Mouse (Mus musculus): Measurements from ENCODE around the gene Dok3. TPM values are rescaled to one million over a fixed set of nuclear protein-coding genes. Genes with fewer than 3 reads are reported as not detected.
A peak's percentile ranks its signal among the peaks of the same experiment; 100 is the strongest.

Gene Dok3
- polyA plus RNA-seq, 1 experiment from 2014 or later, result 10.9 TPM

- Histone ChIP-seq H3K9ac (ENCODE audit: low read depth, low read length) (no peak overlapping the region), H3K27ac (ENCODE audit: low read length) (no peak overlapping the region), H3K4me2 (ENCODE audit: low read depth, low read length) (no peak overlapping the region), H3K9me3 (replicated peaks; ENCODE audit: control insufficient read depth, low read length) (no peaks in the 10 kb centered on the region), H3K4me1 (ENCODE audit: control insufficient read depth, low read depth, low read length) (no peaks in the 10 kb centered on the region), H3K27me3 (ENCODE audit: control insufficient read depth, insufficient read depth, low read depth, low read length) (peaks cover 28% of the 10 kb centered on the region), H3K4me3 (ENCODE audit: low read depth, low read length) (no peak overlapping the region), H3K36me3 (ENCODE audit: control insufficient read depth, insufficient read depth) (no peaks in the 10 kb centered on the region)
- no peak for ATAC-seq (ENCODE audit: low read depth)
Measured at GRCm38 (mm10) chr13:55479929-55480328, 49.2 kb downstream of the Dok3 start.

DNA sequence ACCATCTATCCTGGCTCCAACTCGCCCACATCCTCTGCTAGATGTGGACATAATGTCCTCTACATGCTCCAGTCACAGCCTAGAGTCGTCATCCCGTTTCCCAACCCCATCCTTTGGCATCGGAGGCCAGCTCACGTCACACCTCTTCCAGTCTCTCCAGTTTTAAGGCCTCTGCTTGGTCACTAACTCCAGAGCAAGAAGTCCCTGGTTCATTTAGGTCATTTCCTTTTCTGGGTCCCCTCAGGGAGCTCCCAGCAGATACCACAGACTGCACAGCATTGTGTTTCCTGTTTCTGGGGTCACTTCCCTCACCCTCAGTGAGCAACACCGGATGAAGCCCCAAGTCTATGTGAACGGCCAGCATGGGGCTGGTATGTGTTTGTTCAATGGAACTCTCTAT, 50.1 kb downstream of the Dok3 start:
- no peaks in the 10 kb centered on the region for H3K9me3 ChIP-seq (replicated peaks; ENCODE audit: control insufficient read depth, low read length)
- peak; percentile 44; the same call in 1 of the 2 replicates for ATAC-seq (ENCODE audit: low read depth)
- H3K36me3 ChIP-seq (ENCODE audit: control insufficient read depth, insufficient read depth), result no peaks in the 10 kb centered on the region
- WGBS (ENCODE audit: insufficient replicate concordance), result 32% methylated on average over 7 of the region's 7 CpGs
- no peak overlapping the region for H3K4me2 ChIP-seq (ENCODE audit: low read depth, low read length)
- peaks cover 27% of the 10 kb centered on the region for H3K27me3 ChIP-seq (ENCODE audit: control insufficient read depth, insufficient read depth, low read depth, low read length)
- H3K27ac ChIP-seq (ENCODE audit: low read length), result no peak overlapping the region
- H3K4me3 ChIP-seq (ENCODE audit: low read depth, low read length), result no peak overlapping the region
- H3K4me1 ChIP-seq (ENCODE audit: control insufficient read depth, low read depth, low read length), result no peaks in the 10 kb centered on the region
- no peak overlapping the region for H3K9ac ChIP-seq (ENCODE audit: low read depth, low read length)

- H3K4me3 ChIP-seq (ENCODE audit: low read depth, low read length), result no peak overlapping the region
- H3K4me1 ChIP-seq (ENCODE audit: control insufficient read depth, low read depth, low read length), result no peaks in the 10 kb centered on the region; the same call in 1 of the 2 replicates
- no peaks in the 10 kb centered on the region for H3K9me3 ChIP-seq (replicated peaks; ENCODE audit: control insufficient read depth, low read length)
- H3K4me2 ChIP-seq (ENCODE audit: low read depth, low read length), result no peak overlapping the region
- H3K36me3 ChIP-seq (ENCODE audit: control insufficient read depth, insufficient read depth), result no peaks in the 10 kb centered on the region
- peaks cover 27% of the 10 kb centered on the region for H3K27me3 ChIP-seq (ENCODE audit: control insufficient read depth, insufficient read depth, low read depth, low read length)
- 54% methylated on average over 5 of the region's 5 CpGs for WGBS (ENCODE audit: insufficient replicate concordance)
- H3K27ac ChIP-seq (ENCODE audit: low read length), result no peak overlapping the region
- no peak overlapping the region for H3K9ac ChIP-seq (ENCODE audit: low read depth, low read length)
- no peak for ATAC-seq (ENCODE audit: low read depth)
Measured at GRCm38 (mm10) chr13:55478036-55478435, 51.1 kb downstream of the Dok3 start.

DNA sequence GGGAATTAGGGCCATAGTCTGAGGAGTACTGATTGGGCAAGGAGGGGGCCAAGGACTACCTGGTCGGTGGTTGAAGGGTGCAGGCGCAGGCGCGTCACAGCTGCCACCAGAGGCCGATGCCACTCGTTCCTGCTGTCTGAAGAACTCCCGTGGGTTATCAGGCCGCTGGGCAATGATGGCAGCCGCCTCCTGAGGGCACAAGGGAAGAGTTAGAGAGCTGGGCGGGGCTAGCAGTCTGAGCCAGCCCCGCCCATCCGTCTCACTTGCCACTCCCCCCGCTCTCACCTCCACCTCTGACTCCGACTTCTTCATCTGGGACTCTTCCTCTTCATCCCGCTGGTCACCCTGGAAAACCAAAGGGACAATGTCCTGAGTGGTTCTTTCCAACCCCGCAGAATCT, 51.6 kb downstream of the Dok3 start:
- Histone ChIP-seq H3K4me1 (ENCODE audit: control insufficient read depth, low read depth, low read length) (peaks cover under 1% of the 10 kb centered on the region; the same call in 1 of the 2 replicates), H3K4me2 (ENCODE audit: low read depth, low read length) (no peak overlapping the region), H3K9ac (ENCODE audit: low read depth, low read length) (no peak overlapping the region), H3K4me3 (ENCODE audit: low read depth, low read length) (no peak overlapping the region), H3K36me3 (ENCODE audit: control insufficient read depth, insufficient read depth) (no peaks in the 10 kb centered on the region), H3K27me3 (ENCODE audit: control insufficient read depth, insufficient read depth, low read depth, low read length) (peaks cover 32% of the 10 kb centered on the region), H3K9me3 (replicated peaks; ENCODE audit: control insufficient read depth, low read length) (no peaks in the 10 kb centered on the region), H3K27ac (ENCODE audit: low read length) (no peak overlapping the region)
- 56% methylated on average over 16 of the region's 16 CpGs for WGBS (ENCODE audit: insufficient replicate concordance)
- ATAC-seq (ENCODE audit: low read depth), result no peak

- peaks cover 44% of the 10 kb centered on the region for H3K27me3 ChIP-seq (ENCODE audit: control insufficient read depth, insufficient read depth, low read depth, low read length)
- no peaks in the 10 kb centered on the region for H3K9me3 ChIP-seq (replicated peaks; ENCODE audit: control insufficient read depth, low read length)
- WGBS (ENCODE audit: insufficient replicate concordance), result 77% methylated on average over 8 of the region's 8 CpGs
- no peak overlapping the region for H3K27ac ChIP-seq (ENCODE audit: low read length)
- no peak overlapping the region for H3K9ac ChIP-seq (ENCODE audit: low read depth, low read length)
- no peaks in the 10 kb centered on the region for H3K36me3 ChIP-seq (ENCODE audit: control insufficient read depth, insufficient read depth)
- H3K4me1 ChIP-seq (ENCODE audit: control insufficient read depth, low read depth, low read length), result peaks cover 13% of the 10 kb centered on the region
- H3K4me2 ChIP-seq (ENCODE audit: low read depth, low read length), result no peak overlapping the region
- ATAC-seq (ENCODE audit: low read depth), result no peak
- H3K4me3 ChIP-seq (ENCODE audit: low read depth, low read length), result no peak overlapping the region
Measured at GRCm38 (mm10) chr13:55476256-55476655, 52.8 kb downstream of the Dok3 start.

- no peak overlapping the region for H3K27ac ChIP-seq (ENCODE audit: low read length)
- no peak overlapping the region for H3K4me2 ChIP-seq (ENCODE audit: low read depth, low read length)
- no peaks in the 10 kb centered on the region for H3K36me3 ChIP-seq (ENCODE audit: control insufficient read depth, insufficient read depth)
- peaks cover 16% of the 10 kb centered on the region for H3K4me1 ChIP-seq (ENCODE audit: control insufficient read depth, low read depth, low read length)
- no peak overlapping the region for H3K4me3 ChIP-seq (ENCODE audit: low read depth, low read length)
- no peak overlapping the region for H3K9ac ChIP-seq (ENCODE audit: low read depth, low read length)
- WGBS (ENCODE audit: insufficient replicate concordance), result 74% methylated on average over 5 of the region's 5 CpGs
- H3K9me3 ChIP-seq (replicated peaks; ENCODE audit: control insufficient read depth, low read length), result no peaks in the 10 kb centered on the region
- ATAC-seq (ENCODE audit: low read depth), result no peak
- H3K27me3 ChIP-seq (ENCODE audit: control insufficient read depth, insufficient read depth, low read depth, low read length), result peaks cover 49% of the 10 kb centered on the region
Measured at GRCm38 (mm10) chr13:55475750-55476149, 53.3 kb downstream of the Dok3 start.

DNA sequence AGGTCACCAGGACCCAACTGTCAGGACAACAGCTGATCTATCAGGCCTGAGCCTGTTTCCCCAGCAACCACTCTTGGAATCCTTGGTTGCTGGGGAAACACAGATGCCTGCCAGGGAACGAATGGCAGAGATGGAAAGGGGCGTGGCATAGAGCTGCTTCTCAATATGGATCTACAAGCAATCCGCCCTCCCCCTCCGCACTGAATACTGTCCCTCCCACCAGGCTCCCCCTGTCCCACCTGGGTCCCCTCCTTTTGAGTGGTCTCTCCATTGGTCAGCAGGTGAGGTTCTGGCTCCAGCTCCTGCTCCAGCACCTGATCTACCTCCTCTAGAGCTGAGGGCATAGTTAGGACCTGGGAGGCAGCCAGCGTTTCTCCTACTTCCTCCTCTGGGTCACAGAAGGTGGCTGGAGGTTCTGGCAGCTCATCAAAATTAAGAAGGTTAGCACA, 54.5 kb downstream of the Dok3 start:
- peaks cover 16% of the 10 kb centered on the region for H3K4me1 ChIP-seq (ENCODE audit: control insufficient read depth, low read depth, low read length)
- H3K9ac ChIP-seq (ENCODE audit: low read depth, low read length), result no peak overlapping the region
- H3K36me3 ChIP-seq (ENCODE audit: control insufficient read depth, insufficient read depth), result no peaks in the 10 kb centered on the region
- no peaks in the 10 kb centered on the region for H3K9me3 ChIP-seq (replicated peaks; ENCODE audit: control insufficient read depth, low read length)
- H3K27me3 ChIP-seq (ENCODE audit: control insufficient read depth, insufficient read depth, low read depth, low read length), result peaks cover 59% of the 10 kb centered on the region
- ATAC-seq (ENCODE audit: low read depth), result no peak
- no peak overlapping the region for H3K27ac ChIP-seq (ENCODE audit: low read length)
- H3K4me2 ChIP-seq (ENCODE audit: low read depth, low read length), result no peak overlapping the region
- 50% methylated on average over 5 of the region's 5 CpGs for WGBS (ENCODE audit: insufficient replicate concordance)
- no peak overlapping the region for H3K4me3 ChIP-seq (ENCODE audit: low read depth, low read length)

DNA sequence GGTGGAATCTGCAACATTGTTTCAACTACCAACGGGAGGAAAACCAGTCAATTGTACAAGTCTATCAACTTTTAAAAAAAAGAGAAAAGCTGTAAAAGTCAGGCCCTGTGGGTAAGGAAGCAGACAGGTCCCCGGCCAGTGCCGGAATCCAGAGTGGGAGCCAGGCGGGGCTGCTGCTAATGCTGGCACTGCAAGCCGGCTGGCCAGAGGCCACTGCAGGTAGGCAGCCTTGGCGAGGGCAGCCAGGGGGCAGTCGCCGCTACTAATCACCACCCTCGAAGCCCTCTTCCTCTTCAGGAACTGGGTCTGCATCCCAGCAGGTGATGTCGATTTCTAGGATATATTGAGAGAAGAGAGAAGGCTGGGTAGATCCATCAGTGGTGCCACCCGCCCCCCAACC, 55.1 kb downstream of the Dok3 start:
- 56% methylated on average over 11 of the region's 11 CpGs for WGBS (ENCODE audit: insufficient replicate concordance)
- peaks cover 65% of the 10 kb centered on the region for H3K27me3 ChIP-seq (ENCODE audit: control insufficient read depth, insufficient read depth, low read depth, low read length)

More for the DNA sequence above, 55.1 kb downstream of the Dok3 start:
- Histone ChIP-seq H3K9me3 (replicated peaks; ENCODE audit: control insufficient read depth, low read length) (no peaks in the 10 kb centered on the region), H3K36me3 (ENCODE audit: control insufficient read depth, insufficient read depth) (no peaks in the 10 kb centered on the region), H3K4me3 (ENCODE audit: low read depth, low read length) (no peak overlapping the region), H3K9ac (ENCODE audit: low read depth, low read length) (no peak overlapping the region), H3K4me1 (ENCODE audit: control insufficient read depth, low read depth, low read length) (peaks cover 16% of the 10 kb centered on the region), H3K4me2 (ENCODE audit: low read depth, low read length) (no peak overlapping the region), H3K27ac (ENCODE audit: low read length) (no peak overlapping the region)
- ATAC-seq (ENCODE audit: low read depth), result no peak
